Mouse (Mus musculus): ENCODE measurements around the gene Six2. TPM values are rescaled to one million over a fixed set of nuclear protein-coding genes. Genes with fewer than 3 reads are reported as not detected.
"Not testable (repeated sequence)": the region's sequence is repeated elsewhere in the genome, so short reads cannot be mapped to it uniquely, and the experiment has no call there.

Six2 gene
- total RNA-seq, 2 experiments from 2014 or later, result 0.80 to 0.87 TPM

- intact Hi-C loops (cut with DNase I), result loop anchor here (2.0 kb wide), 1 partner anchor 107 kb away; no protein-coding TSS in a partner anchor
- DNase-seq (ENCODE audit: low spot score in 2 of 2), result no peak
These were observed 3.8 kb upstream of the Six2 start for GRCm38 (mm10) chr17:85691701-85692536.

DNA sequence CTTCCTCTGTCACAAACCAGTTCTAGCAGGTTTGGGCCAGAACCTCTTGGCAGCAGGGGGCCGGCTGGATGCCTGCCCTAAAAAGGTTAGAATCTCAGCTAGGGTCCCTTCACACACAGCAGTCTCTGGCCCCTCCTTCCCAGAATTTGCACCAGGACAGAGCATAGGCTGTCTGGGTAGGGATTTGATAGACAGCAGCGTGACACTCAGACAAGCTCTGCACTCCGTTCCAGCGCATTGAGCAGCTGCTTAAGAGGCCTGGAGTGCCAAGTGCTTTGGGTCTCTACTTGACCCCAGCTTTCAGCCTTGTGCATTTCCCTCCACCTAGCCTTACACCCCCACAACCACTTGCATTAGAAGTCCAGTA is 2.9 kb upstream of the Six2 start:
- intact Hi-C loops (cut with DNase I), result no loop called here

DNA sequence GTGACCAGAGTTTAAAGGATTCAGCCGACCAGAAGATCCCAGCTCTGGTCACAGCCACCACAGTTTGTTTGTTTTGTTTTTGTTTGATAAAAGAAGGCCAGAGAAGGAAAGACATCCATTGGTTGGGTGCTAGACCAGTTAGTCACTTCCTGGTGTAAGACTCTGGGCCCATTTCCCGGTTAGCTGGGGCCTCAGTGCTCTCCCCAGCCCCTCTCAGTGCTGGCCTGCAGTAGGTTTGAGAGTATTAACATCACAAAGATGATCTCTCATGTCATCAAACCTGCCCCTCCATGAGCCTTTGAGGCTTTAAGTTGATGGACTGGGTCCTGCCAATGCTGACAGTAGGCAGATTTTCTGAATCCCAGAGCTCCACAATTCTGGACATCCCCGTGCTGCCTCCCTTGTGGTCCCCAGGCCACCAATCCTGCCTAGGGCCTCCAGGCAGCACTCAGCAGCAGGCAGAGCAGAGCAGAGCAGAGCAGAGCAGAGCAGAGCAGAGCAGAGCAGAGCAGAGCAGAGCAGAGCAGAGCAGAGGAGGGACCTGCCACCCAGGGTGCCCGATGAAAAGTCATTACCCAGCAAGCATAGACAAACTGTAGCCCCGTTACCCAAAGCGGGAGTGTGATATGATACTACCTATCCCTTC is 2.4 kb upstream of the Six2 start:
- intact Hi-C loops (cut with DNase I), result no loop called here
- DNase-seq (ENCODE audit: low spot score in 2 of 2), result no peak

More for the DNA sequence above, 2.9 kb upstream of the Six2 start:
- no peak for DNase-seq (ENCODE audit: low spot score in 2 of 2)

- intact Hi-C loops (cut with DNase I), result loop anchor here (5.0 kb wide), 1 partner anchor 83 kb away; no protein-coding TSS in a partner anchor
These were observed 1.8 kb upstream of the Six2 start for GRCm38 (mm10) chr17:85689807-85690319.

GRCm38 (mm10) chr17:85688911-85689806 is 1.1 kb upstream of the Six2 start:
- intact Hi-C loops (cut with DNase I), result loop anchor here (5.0 kb wide), 1 partner anchor 82 kb away; no protein-coding TSS in a partner anchor

More at GRCm38 (mm10) chr17:85689807-85690319, 1.8 kb upstream of the Six2 start:
- no peak for DNase-seq (ENCODE audit: low spot score in 2 of 2)

GRCm38 (mm10) chr17:85687421-85688235 is 446 bp downstream of the Six2 start:
- intact Hi-C loops (cut with DNase I), result loop anchor here (5.0 kb wide), 1 partner anchor 80 kb away; no protein-coding TSS in a partner anchor
- DNase-seq (ENCODE audit: low spot score in 2 of 2), result no peak

More at GRCm38 (mm10) chr17:85688911-85689806, 1.1 kb upstream of the Six2 start:
- no peak for DNase-seq (ENCODE audit: low spot score in 2 of 2)

GRCm38 (mm10) chr17:85686476-85687420 is 1.3 kb downstream of the Six2 start:
- intact Hi-C loops (cut with DNase I), result loop anchor here (5.0 kb wide), 1 partner anchor 79 kb away; no protein-coding TSS in a partner anchor

DNA sequence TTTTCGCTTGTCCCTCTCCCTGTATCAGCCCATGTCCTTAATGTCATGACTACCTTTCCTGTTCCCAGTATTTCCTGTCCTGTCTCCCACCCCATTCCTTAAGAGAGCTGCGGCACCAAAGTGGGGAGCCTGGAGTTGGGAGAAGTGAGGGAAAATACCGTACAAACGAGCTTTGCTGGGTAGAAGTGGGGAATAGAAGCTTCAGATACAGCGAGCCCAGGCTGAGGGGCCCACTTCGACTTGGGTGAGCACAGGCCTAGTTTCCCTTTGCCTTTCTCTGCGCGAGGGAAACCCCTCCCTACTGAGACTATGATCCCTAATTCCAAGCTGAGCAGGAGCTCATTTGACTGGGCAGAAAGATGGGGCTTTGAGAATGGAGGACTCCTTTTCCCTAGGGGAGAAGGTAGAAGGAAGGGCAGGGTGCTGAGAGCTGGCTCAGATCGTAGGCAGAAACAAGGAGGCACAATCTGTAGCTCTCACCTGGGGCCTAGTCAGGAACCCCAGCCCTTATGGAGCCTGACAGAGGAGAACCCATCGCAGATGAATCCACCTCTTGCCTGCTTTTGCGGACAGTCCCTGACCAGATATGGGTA is 2.3 kb downstream of the Six2 start:
- DNase-seq (ENCODE audit: low spot score in 2 of 2), result no peak
- intact Hi-C loops (cut with DNase I), result loop anchor here (2.0 to 5.0 kb wide), 2 partner anchors 78 to 197 kb away; no protein-coding TSS in a partner anchor

More at GRCm38 (mm10) chr17:85686476-85687420, 1.3 kb downstream of the Six2 start:
- no peak for DNase-seq (ENCODE audit: low spot score in 2 of 2)

DNA sequence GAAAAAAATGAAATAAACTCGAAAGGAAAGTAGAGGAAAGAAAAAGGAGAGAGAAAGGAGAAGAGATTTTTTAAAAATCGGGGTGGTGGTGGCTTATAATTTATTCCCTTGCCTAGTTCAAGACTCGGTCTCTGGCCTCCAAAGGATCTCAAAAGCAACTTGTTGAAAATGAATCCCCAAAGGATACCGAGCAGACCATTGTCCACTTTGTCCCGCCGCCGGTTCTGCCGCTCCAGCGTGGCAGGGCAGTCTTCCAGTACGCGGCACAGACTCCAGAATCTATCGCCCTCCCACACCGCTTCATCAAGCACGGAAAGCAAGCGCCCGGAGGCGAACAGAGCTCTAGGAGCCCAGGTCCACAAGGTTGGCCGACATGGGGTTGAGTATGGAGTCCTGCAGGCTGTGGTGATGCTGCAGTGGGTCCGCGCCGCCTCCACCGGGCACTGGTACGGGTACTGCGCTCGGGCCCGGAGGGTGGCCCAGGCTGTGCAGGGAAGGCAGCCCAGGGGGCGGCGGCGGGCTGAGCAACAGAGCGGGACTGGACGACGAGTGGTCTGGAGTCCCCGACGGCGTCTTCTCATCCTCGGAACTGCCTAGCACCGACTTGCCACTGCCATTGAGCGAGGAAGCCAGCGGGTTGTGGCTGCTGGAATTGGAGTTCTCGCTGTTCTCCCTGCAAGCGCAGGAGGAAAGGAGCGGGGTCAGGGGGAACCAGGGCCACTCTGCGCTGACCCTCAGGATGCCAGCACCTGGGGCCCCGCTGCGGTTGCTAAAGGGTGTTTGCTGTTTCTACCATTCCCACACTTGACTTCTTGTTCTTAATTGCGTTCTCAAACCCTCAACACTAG is 3.0 kb downstream of the Six2 start:
- no peak for DNase-seq (ENCODE audit: low spot score in 2 of 2)
- intact Hi-C loops (cut with DNase I), result loop anchor here (2.0 to 5.0 kb wide), 3 partner anchors 63 to 196 kb away; no protein-coding TSS in a partner anchor

DNA sequence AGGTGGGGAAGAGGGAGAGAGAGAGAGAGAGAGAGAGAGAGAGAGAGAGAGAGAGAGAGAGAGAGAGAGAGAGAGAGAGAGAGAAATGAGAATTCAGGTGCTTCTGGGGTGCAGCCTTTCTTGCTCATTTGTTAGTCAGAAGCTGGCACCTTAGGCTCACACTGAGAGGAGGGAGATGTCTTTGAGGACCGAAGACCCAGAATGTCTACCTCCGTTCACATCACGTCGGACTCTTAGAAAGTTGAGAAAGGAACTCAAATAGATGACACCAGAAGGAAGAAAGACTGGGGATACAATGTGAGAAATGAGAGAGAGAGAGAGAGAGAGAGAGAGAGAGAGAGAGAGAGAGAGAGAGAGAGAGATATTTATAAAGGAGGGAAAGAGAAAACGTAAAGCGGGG is 3.6 kb downstream of the Six2 start:
- intact Hi-C loops (cut with DNase I), result loop anchor here (2.0 to 5.0 kb wide), 2 partner anchors 62 to 196 kb away; no protein-coding TSS in a partner anchor
- not testable (repeated sequence) for DNase-seq (ENCODE audit: low spot score in 2 of 2)

GRCm38 (mm10) chr17:85683984-85684307 is 4.1 kb downstream of the Six2 start:
- no peak for DNase-seq (ENCODE audit: low spot score in 2 of 2)
- intact Hi-C loops (cut with DNase I), result loop anchor here (2.0 to 5.0 kb wide), 2 partner anchors 62 to 195 kb away; no protein-coding TSS in a partner anchor

DNA sequence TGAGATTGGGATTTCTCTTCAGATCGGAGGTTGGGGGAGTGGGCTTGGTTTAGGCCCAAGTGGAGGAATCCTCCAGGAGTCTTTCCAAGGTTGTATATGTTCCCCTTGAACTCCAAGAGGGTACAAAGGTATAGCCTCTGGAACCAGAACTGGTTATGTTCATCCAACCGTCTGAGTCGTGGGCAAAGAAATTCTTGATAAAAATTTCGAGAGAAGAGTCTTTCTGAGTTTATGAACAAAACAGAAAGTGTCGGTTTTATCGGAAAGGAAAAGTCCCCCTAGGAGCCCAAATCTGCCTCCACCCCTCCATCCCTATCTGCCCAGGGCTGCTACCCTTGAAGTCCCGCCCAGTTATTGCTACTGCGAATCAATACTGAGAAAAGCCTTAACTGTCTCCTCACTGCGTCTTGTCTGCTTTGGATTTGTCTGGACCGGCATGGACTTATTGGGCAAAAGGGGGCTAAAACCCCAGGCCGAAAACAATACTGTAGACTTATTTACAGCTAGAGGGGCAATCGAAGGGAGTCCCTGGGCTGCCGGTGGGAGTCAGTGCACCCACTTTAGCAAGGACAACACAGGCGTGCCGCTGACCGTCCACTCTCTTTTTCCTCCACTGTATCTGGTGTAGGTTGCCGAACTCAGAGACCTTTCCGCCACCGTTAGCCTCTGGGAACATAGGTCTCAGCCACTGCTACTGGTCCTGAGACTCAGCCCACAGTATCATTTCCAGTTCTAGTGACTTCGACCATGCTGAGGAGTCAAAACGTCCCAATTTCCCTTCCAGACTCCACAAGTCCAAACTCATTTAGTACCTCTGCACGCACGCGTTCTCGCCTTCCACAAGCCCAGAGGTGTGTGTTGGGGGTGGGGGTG is 4.7 kb downstream of the Six2 start:
- DNase-seq (ENCODE audit: low spot score in 2 of 2), result no peak
- intact Hi-C loops (cut with DNase I), result loop anchor here (5.0 kb wide), 1 partner anchor 61 kb away; no protein-coding TSS in a partner anchor

DNA sequence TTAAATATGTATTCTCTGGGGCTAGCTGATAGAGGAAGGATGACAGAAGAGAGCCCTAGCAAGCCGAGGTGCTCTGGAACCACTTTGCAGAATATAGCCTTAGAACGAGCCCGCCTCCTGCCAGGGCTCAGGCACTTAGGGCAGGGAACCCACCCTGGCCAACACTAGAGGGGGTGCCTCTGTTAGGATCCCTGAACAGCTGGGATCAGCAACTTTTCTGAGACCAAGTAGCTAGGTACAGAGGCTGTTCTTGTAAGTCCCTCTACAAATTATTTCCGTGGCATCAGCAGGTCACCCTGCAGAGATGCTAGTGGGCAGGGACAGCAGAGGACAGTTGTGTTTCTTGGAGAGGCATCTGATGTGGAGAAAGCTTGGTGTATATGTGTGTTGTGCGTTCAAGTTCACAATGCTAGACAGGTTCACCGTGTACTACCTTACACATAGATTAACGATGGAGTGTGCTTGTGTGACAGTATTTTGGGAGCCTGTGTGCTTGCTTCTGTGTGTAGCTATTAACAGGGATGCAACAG is 5.8 kb downstream of the Six2 start:
- DNase-seq (ENCODE audit: low spot score in 2 of 2), result no peak
- intact Hi-C loops (cut with DNase I), result loop anchor here (5.0 kb wide), 1 partner anchor 60 kb away; no protein-coding TSS in a partner anchor

GRCm38 (mm10) chr17:85681741-85682140 is 6.3 kb downstream of the Six2 start:
- intact Hi-C loops (cut with DNase I), result loop anchor here (5.0 kb wide), 1 partner anchor 59 kb away; no protein-coding TSS in a partner anchor

More at GRCm38 (mm10) chr17:85681741-85682140, 6.3 kb downstream of the Six2 start:
- DNase-seq (ENCODE audit: low spot score in 2 of 2), result no peak

Data from left cerebral cortex, postnatal 25 days (tissue).